Mouse (Mus musculus) adrenal gland, postnatal 10 days (tissue): Measurements from ENCODE around the gene Ddx23. TPM values are rescaled to one million over a fixed set of nuclear protein-coding genes. Genes with fewer than 3 reads are reported as not detected.
A peak's percentile ranks its signal among the peaks of the same experiment; 100 is the strongest.

Experiments
- DNase-seq: peaks from one replicate; pipeline ENCODE4 v3.0.0; 2021; ENCODE audit warnings: mixed read lengths
- total RNA-seq, 2 experiments: library from RNA; stranded (reverse); gene quantifications; 2 replicates each; pipeline ENCODE4 v1.2.3; 2021

Ddx23 gene
- total RNA-seq, 2 experiments from 2014 or later, result 55.5 to 72.4 TPM

- no peak for DNase-seq
Measured at GRCm38 (mm10) chr15:98632921-98633320, 29.8 kb downstream of the Ddx23 start.

GRCm38 (mm10) chr15:98632107-98632744 lies 30.5 kb downstream of the Ddx23 start:
- DNase-seq, result peak; percentile 82

DNA sequence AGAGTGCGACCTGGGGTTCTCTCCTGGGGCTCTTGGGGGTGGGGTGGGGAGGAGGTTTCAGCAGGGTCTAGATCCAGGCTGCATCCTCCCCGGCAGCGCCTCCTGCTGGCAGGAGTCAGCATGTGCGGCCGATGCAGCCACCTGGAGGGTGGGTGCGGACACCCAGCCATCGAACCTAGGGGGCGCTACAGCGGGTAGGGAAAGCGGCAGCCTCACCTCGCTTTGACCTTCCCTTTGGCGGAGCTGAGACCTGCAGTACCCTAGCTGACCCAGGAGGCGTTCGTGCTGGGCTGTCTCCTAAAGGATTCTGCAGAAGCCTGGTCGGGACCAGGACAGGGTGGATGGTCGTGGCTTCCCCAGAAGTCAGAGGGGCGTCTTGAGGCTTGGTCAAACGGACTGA lies 31.2 kb downstream of the Ddx23 start:
- DNase-seq, result peak; percentile 83

DNA sequence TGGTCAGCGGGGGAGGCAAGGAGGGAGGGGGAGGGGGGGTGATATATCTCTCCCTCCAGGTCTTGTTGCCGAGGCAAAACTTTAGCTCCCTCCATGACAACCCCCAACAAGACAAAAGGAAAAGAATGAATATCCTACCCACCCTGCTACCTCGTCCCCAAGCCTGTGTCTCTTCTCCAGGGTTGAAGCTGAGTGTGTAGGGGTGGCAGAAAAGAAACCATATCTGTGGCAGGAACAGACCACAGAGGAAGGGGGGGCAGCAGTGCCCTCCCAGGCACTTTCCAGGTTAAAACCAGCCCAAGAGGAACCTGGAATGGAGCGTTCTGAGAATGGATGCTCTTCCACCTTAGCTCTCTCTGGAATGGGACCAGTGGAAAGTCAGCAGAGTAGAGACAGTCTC lies 32.2 kb downstream of the Ddx23 start, which contains the start of gene Cacnb3:
Gene Cacnb3, plus strand, starts transcription at position 301 of the 400 bp plus-strand sequence.
- DNase-seq, result no peak

GRCm38 (mm10) chr15:98629464-98629863 lies 33.2 kb downstream of the Ddx23 start:
- no peak for DNase-seq

- DNase-seq, result no peak
Measured at GRCm38 (mm10) chr15:98628589-98629254, 34.0 kb downstream of the Ddx23 start.

- DNase-seq, result no peak
Measured at GRCm38 (mm10) chr15:98626487-98627212, 36.0 kb downstream of the Ddx23 start.

DNA sequence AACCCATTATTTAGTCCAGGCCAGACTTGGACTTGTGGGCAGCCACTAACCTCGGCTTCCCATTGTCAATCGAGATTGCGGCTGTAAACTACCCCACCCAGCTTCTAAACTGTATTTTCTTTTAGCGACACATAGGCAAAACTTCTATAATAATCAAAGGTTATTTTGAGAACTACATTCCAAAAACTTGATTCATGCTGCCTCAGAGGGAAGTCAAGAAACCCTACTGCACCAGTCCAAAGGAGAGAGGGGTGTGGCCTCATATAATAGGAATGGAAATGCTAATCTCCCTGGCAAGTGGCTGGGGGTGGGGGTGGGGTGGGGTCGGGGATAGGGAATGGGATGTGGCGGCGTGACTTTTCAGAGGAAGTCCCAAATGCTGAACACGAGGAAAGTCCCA lies 36.6 kb downstream of the Ddx23 start:
- no peak for DNase-seq

GRCm38 (mm10) chr15:98623361-98623821 lies 39.3 kb downstream of the Ddx23 start:
- DNase-seq, result no peak

DNA sequence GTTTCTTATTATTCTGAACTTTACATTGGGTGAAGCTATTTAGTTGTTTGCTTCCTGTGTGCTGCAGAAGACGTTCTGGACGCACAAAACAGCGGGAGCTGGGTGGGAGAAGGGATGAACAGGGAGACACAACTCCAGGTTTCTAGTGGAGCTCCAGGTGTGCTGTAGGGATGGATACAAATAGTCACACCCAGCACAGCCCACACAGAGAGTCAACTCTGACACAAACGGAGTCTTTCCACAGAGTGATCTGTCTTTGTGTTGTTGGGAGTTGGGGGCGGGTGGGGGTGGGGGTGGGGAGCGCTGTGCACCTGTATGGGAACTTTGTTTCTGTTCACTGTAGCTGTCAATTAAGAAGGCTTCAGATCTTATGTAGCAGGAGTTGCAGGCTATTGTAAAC lies 40.0 kb downstream of the Ddx23 start:
- DNase-seq, result no peak

DNA sequence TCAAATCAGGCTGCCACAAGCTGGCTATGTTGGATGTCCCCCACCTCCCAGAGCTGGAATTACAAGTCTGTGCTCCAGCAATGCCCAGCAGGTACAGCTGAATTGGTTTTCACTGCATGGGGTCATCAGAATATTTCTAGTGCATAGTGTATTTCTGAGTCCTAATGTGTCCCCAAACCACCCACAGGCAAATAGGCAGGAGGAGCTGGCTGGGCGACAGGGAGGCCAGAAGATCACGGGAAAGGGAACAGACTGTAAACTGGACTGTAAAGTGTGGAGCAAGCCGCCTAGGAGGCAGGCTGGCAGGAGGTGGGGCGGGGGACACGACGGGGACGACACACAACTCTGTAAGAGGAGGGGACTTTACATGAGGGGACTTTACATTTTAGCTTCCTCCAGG lies 40.5 kb downstream of the Ddx23 start:
- no peak for DNase-seq

GRCm38 (mm10) chr15:98617176-98617537 lies 45.5 kb downstream of the Ddx23 start:
- peak; percentile 86 for DNase-seq

DNA sequence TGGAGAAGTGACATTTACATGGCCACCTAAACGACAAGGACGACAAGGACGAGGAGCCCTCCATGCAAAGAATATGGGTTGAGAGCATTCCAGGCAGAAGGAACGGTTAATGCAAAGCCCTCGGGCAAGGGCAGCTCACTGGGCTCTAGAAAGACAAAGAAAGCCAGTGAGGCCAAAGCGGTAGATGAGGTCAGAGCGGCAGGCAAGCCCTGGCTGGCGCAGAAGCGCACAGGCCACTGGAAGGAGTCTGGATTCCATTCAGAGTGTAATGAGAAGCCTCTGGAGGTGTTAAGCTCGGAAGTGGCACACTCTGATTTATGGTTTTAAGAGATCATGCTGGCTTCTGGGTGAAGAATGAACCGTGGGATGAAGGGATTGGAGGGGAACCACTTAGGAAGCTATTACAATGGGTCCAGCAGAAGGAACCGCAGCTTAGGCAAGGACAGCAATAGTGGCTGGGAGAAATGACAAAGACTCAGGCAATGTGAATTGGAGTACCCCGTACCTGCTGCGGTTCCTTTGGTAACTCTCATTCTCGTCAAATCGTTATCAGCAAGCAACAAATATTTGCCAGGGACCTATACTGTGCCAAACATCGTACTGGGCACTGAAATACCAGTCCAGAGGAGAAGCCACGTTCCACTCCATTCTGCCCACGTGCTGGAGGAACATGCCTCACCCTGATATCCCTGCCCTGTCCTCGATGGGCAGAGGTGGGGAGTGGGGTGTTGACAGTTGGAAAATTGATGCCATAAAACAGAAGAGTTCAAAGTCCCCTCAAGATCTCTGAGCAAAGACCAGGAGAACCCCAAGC lies 46.1 kb downstream of the Ddx23 start:
- no peak for DNase-seq

- no peak for DNase-seq
Measured at GRCm38 (mm10) chr15:98615751-98616150, 46.9 kb downstream of the Ddx23 start.

DNA sequence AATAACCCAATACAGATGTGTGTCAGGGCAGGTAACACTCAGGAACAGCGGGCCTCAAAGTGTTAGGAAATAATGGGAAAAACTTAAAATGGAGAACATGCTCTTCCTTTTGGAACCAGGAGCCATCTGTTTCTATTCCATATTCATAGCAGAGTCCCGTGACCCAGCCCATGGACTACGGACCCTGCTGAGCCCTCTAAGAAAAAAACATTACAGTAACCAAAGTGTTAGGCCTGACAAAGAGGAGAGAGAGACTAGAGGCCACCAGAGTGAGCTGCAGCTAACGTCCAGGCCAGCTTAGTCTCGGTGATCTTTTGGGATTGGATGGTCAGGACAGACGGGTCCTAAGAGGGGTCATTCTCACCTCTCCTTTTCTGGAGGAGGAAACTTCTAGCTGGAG lies 47.7 kb downstream of the Ddx23 start:
- DNase-seq, result no peak

- peak; percentile 67 for DNase-seq
Measured at GRCm38 (mm10) chr15:98614551-98614950, 48.1 kb downstream of the Ddx23 start.

DNA sequence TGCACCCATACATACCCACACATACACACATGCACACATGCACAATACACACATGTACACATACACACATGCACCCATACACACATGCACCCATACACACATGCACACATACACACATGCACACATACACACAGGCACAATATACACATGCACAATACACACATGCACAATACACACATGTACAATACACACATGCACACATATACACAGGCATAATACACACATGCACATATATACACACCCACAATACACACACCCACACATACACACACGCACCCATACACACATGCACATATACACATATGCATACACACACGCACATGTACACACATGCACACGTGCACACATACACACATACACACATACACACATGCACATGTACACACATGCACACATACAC lies 50.5 kb downstream of the Ddx23 start:
- no peak for DNase-seq

GRCm38 (mm10) chr15:98610131-98610633 lies 52.5 kb downstream of the Ddx23 start:
- no peak for DNase-seq

DNA sequence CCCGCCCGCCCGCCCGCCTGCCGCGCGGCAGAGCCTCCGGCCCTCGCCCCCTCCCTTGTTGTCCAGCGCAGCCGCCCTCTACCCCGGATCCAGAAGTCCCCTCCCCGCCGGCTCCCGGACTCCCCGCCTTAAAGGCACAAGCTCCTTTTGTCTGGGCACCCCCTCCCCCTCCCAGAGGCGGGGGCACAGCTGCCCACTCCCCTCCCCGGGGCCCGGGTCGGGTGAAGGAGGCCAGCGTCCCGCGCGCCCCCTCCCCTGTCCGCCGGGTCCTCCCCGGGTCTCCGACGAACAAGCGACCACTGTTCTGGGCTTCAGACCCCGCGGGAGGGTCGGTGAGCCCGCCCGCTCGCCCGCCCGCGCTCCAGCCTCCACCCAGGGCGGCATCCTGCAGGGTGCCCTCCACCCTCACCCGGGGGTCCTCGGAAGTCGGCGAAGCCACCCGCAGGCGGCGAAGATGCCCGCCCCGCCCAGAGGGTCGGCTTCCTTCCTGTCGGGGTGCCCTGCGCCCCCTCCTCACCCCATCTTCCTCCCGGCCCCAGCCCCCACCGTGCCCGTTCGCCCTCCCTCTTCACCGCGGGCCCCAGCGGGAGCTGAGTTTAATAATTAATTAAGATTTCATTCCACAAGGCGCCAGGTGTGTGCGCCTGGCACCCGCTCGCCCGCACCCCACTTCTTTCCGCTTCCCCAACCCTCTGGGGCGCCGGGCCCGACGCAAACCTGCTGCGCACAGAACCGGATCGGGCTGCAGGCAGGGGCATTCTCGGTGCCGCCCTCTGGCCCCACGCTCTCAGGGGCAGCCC lies 53.2 kb downstream of the Ddx23 start, which contains the start of gene Adcy6:
Gene Adcy6, minus strand, starts transcription at position 746 of the 800 bp plus-strand sequence.
- DNase-seq, result peak; percentile 88

GRCm38 (mm10) chr15:98608784-98609250 lies 53.9 kb downstream of the Ddx23 start:
- DNase-seq, result peak; percentile 51
